Mouse (Mus musculus) forebrain, embryonic 12.5 days (tissue): Measurements from ENCODE around the gene Id1. TPM values are rescaled to one million over a fixed set of nuclear protein-coding genes. Genes with fewer than 3 reads are reported as not detected.

Experiments used
- ATAC-seq: fragments of 200-750 bp; cut with Nextera tagmentation; 2 replicates; pipeline ENCODE4 v1.8.0; 2017; ENCODE audit warnings: moderate TSS enrichment; ENCODE audit not compliant: low FRiP score
- H3K27ac ChIP-seq: fragments of 300-500 bp; sonication (generic); 2 replicates; pipeline ENCODE4 v1.5.1; 2016; ENCODE audit warnings: mild to moderate bottlenecking
- H3K27me3 ChIP-seq: fragments of 300-500 bp; sonication (generic); 2 replicates; pipeline ENCODE4 v1.6.1; 2016; ENCODE audit warnings: mild to moderate bottlenecking
- H3K36me3 ChIP-seq: fragments of 300-500 bp; sonication (generic); replicated peaks from 2 replicates; pipeline ENCODE4 v1.6.1; 2016; ENCODE audit warnings: mild to moderate bottlenecking
- H3K4me1 ChIP-seq: fragments of 300-500 bp; sonication (generic); 2 replicates; pipeline ENCODE4 v1.6.1; 2016
- H3K4me2 ChIP-seq: fragments of 300-500 bp; sonication (generic); 2 replicates; pipeline ENCODE4 v1.6.1; 2016; ENCODE audit warnings: mild to moderate bottlenecking, moderate library complexity
- H3K4me3 ChIP-seq: fragments of 300-500 bp; sonication (generic); replicated peaks from 2 replicates; pipeline ENCODE4 v1.5.1; 2016; ENCODE audit warnings: mild to moderate bottlenecking
- H3K9ac ChIP-seq: fragments of 300-500 bp; sonication (generic); 2 replicates; pipeline ENCODE4 v1.6.1; 2016; ENCODE audit warnings: mild to moderate bottlenecking
- H3K9me3 ChIP-seq: fragments of 300-500 bp; sonication (generic); 2 replicates; pipeline ENCODE4 v1.6.1; 2016
- WGBS: fragments of 180-500 bp; shearing (Covaris S2); methylation state at CpG from one replicate; pipeline ENCODE4 v1.1.7; 2016; 5-methylcytosine and 5-hydroxymethylcytosine counted together
- polyA plus RNA-seq: library from polyadenylated mRNA; unstranded; fragments of >200 nt; fragmentation: Nextera tagmentation; extraction: Ambion mirVana; gene quantifications from 2 replicates; pipeline ENCODE4 v1.2.1, GENCODE M21; 2016

Id1 gene
- 37.9 and 48.5 TPM in 2 replicates for polyA plus RNA-seq

DNA sequence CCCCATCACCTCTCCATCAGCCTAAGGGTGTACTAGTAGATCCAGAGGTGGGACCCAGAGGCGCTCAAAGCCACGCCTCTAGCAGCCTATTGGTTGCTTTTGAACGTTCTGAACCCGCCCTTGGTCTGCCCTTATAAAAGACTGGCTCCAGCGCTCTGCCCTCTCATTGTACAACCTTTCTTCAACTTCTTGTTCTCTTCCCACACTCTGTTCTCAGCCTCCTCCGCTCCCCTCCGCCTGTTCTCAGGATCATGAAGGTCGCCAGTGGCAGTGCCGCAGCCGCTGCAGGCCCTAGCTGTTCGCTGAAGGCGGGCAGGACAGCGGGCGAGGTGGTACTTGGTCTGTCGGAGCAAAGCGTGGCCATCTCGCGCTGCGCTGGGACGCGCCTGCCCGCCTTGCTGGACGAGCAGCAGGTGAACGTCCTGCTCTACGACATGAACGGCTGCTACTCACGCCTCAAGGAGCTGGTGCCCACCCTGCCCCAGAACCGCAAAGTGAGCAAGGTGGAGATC, at the start of gene Id1:
Gene Id1 (plus strand): TSS at position 162 of the 512 bp plus-strand sequence.
- H3K4me3 ChIP-seq: peak within 1 kb of the TSS; percentile 52
- H3K4me2 ChIP-seq: peak within 1 kb of the TSS; percentile 77
- H3K27ac ChIP-seq: peak within 1 kb of the TSS; percentile 85
- H3K27me3 ChIP-seq: peaks cover 27% of the 10 kb centered on the region
- whole genome bisulfite sequencing: under 1% methylated on average over 28 of the region's 28 CpGs
- peak; percentile 71 for ATAC-seq
- peak within 1 kb of the TSS; percentile 78 for H3K9ac ChIP-seq
- H3K9me3 ChIP-seq: no peaks in the 10 kb centered on the region
- peaks cover 56% of the 10 kb centered on the region for H3K4me1 ChIP-seq
- no peaks in the 10 kb centered on the region for H3K36me3 ChIP-seq

DNA sequence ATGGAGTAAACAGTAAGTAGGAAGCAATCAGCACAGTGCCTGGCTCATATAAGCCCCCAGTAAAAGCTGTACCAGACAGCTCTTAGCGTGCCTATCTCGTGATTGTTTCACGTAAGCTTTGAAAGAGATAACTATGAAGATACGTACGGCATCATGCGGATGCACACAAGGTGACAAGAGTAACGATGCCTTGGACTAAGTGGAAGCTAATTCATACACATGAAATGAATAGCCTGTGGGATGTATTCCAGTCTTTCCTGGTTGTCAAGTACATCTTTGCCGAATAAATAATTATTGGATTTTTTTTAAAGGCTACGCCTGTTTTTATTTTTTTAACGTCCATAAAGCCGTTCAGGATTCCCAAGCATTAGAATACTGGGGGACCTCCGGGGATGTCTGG, 49.7 kb upstream of the Id1 start:
- H3K27me3 ChIP-seq: no peaks in the 10 kb centered on the region
- H3K4me3 ChIP-seq: peak overlapping the region; percentile 11; the same call in 1 of the 2 replicates
- H3K27ac ChIP-seq: peak overlapping the region; percentile 20; the same call in 1 of the 2 replicates
- ATAC-seq: peak; percentile 15
- peaks cover 96% of the 10 kb centered on the region for H3K36me3 ChIP-seq
- H3K9me3 ChIP-seq: peaks cover 4% of the 10 kb centered on the region; the same call in 1 of the 2 replicates
- no peak overlapping the region for H3K9ac ChIP-seq
- H3K4me2 ChIP-seq: peak overlapping the region; percentile 38
- WGBS: 58% methylated on average over 12 of the region's 12 CpGs
- peaks cover 11% of the 10 kb centered on the region for H3K4me1 ChIP-seq

GRCm38 (mm10) chr2:152686806-152687267, 49.2 kb upstream of the Id1 start, which contains the start of gene Mcts2:
TSS of gene Mcts2 (plus strand) at chr2:152687035.
- Histone ChIP-seq H3K4me2 (peak within 1 kb of the TSS; percentile 59), H3K9me3 (peaks cover 4% of the 10 kb centered on the region; the same call in 1 of the 2 replicates), H3K4me3 (peak within 1 kb of the TSS; percentile 43), H3K4me1 (peaks cover 11% of the 10 kb centered on the region), H3K27ac (peak within 1 kb of the TSS; percentile 20; the same call in 1 of the 2 replicates), H3K27me3 (no peaks in the 10 kb centered on the region), H3K36me3 (peaks cover 92% of the 10 kb centered on the region), H3K9ac (peak within 1 kb of the TSS; percentile 41)
- 44% methylated on average over 45 of the region's 45 CpGs for WGBS
- peak; percentile 95 for ATAC-seq

DNA sequence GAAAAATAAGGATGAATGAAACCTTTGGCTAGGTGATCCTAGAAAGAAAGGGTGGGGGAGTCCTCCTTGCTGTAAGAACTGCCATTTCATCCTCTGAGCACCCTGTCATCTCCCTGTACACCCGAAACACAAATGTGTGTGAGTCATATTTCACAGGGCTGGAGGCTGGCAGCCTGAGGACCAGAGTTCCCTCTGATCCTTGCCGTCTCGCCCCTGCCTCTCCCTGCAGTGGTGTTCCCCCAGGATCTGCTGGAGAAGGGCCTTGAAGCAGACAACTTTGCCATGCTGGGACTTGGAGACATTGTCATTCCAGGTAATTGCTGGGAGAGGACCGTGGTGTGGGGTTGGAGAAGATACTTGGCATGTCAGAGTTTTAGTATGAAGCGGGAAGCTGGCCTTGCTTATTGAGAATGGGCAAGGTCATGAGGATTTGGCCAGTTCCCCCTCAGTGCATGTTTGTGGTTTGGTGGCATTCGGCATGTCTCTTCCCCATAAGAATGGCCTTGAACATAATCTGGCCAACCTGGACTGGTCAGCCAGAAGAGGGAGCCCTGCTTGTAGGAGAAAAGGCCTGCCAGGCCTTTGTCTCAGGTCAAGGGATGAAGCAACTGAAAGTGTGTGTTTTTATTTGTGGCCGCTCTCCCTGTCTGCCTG, 44.4 kb upstream of the Id1 start:
- WGBS: 73% methylated on average over 7 of the region's 7 CpGs
- H3K9ac ChIP-seq: no peak overlapping the region; the same call in 1 of the 2 replicates
- H3K4me1 ChIP-seq: peaks cover 20% of the 10 kb centered on the region
- no peak for ATAC-seq
- H3K4me2 ChIP-seq: no peak overlapping the region
- peak overlapping the region; percentile 58; the same call in 1 of the 2 replicates for H3K27ac ChIP-seq
- H3K27me3 ChIP-seq: no peaks in the 10 kb centered on the region
- peaks cover 70% of the 10 kb centered on the region for H3K36me3 ChIP-seq
- peaks cover 2% of the 10 kb centered on the region; the same call in 1 of the 2 replicates for H3K9me3 ChIP-seq
- no peak overlapping the region for H3K4me3 ChIP-seq

GRCm38 (mm10) chr2:152693233-152693632, 42.8 kb upstream of the Id1 start:
- Histone ChIP-seq H3K36me3 (peaks cover 67% of the 10 kb centered on the region), H3K27me3 (no peaks in the 10 kb centered on the region), H3K4me3 (no peak overlapping the region), H3K9me3 (no peaks in the 10 kb centered on the region), H3K4me1 (peaks cover 14% of the 10 kb centered on the region), H3K9ac (peak overlapping the region; percentile 29; the same call in 1 of the 2 replicates), H3K27ac (peak overlapping the region; percentile 38; the same call in 1 of the 2 replicates), H3K4me2 (peak overlapping the region; percentile 46)
- ATAC-seq: peak; percentile 39
- 22% methylated on average over 9 of the region's 9 CpGs for WGBS

GRCm38 (mm10) chr2:152693735-152694134, 42.3 kb upstream of the Id1 start:
- Histone ChIP-seq H3K9me3 (no peaks in the 10 kb centered on the region), H3K4me3 (no peak overlapping the region), H3K9ac (peak overlapping the region; percentile 29; the same call in 1 of the 2 replicates), H3K27me3 (no peaks in the 10 kb centered on the region), H3K27ac (peak overlapping the region; percentile 38; the same call in 1 of the 2 replicates), H3K36me3 (peaks cover 67% of the 10 kb centered on the region), H3K4me2 (peak overlapping the region; percentile 46), H3K4me1 (peaks cover 12% of the 10 kb centered on the region; the same call in 1 of the 2 replicates)
- 86% methylated on average over 13 of the region's 13 CpGs for WGBS
- no peak for ATAC-seq

DNA sequence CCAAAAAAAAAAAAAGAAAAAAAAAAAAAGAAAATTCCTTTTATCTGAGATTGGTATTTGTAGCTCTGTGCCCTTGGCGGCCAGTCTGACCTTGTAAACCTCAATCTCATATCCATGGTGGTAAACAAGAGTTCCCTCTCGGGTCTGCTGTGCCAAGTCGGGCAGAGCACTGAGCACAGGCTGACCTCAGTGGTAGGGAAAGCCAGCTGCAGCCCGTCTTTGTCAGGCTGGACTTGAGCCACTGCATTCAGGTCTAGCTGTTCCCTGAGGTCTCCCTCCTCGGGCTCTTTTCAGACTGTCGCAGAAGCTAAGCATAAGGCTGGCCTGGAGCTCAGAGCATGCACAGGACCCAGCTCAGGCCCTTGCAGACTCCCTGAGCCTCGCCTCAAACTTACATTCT, 41.3 kb upstream of the Id1 start:
- 84% methylated on average over 7 of the region's 7 CpGs for WGBS
- Histone ChIP-seq H3K9me3 (no peaks in the 10 kb centered on the region), H3K4me3 (no peak overlapping the region), H3K27me3 (no peaks in the 10 kb centered on the region), H3K4me2 (no peak overlapping the region), H3K27ac (no peak overlapping the region; the same call in 1 of the 2 replicates), H3K9ac (no peak overlapping the region), H3K36me3 (peaks cover 67% of the 10 kb centered on the region), H3K4me1 (peaks cover 12% of the 10 kb centered on the region; the same call in 1 of the 2 replicates)
- ATAC-seq: no peak

DNA sequence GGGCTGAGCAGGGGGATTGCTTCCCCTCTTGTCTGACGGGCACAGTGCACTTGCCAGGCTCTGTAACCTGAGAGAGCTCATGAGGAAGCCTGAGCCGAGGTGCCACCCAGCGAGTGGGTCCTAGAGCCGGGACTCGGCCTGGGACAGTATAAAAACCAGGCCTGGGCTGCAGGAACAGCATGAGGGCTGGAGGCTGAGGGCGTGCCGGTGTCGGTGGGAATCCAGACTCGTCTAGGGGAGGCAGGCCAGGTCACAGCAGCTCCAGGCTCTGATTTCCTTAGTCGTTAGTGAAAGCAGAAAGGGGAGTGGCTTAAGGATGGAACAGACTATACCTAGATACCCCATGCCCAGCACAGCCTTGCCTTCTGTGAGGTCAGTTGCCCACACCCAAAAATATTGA, 40.0 kb upstream of the Id1 start:
- Histone ChIP-seq H3K36me3 (peaks cover 68% of the 10 kb centered on the region), H3K27me3 (no peaks in the 10 kb centered on the region), H3K27ac (peak overlapping the region; percentile 70; the same call in 1 of the 2 replicates), H3K4me1 (peaks cover 12% of the 10 kb centered on the region; the same call in 1 of the 2 replicates), H3K9me3 (no peaks in the 10 kb centered on the region; the same call in 1 of the 2 replicates), H3K4me3 (no peak overlapping the region), H3K4me2 (no peak overlapping the region), H3K9ac (peak overlapping the region; percentile 45; the same call in 1 of the 2 replicates)
- ATAC-seq: 0 out of 2 replicates have a peak, but pooled peaks have one; percentile 20
- WGBS: 77% methylated on average over 10 of the region's 10 CpGs

- Histone ChIP-seq H3K9me3 (no peaks in the 10 kb centered on the region; the same call in 1 of the 2 replicates), H3K27ac (peak overlapping the region; percentile 70), H3K4me1 (peaks cover 12% of the 10 kb centered on the region; the same call in 1 of the 2 replicates), H3K4me2 (no peak overlapping the region), H3K9ac (peak overlapping the region; percentile 45; the same call in 1 of the 2 replicates), H3K4me3 (no peak overlapping the region), H3K36me3 (peaks cover 74% of the 10 kb centered on the region), H3K27me3 (no peaks in the 10 kb centered on the region)
- 42% methylated on average over 20 of the region's 20 CpGs for WGBS
- peak; percentile 84 for ATAC-seq
These were observed 39.4 kb upstream of the Id1 start for GRCm38 (mm10) chr2:152696476-152697164.

DNA sequence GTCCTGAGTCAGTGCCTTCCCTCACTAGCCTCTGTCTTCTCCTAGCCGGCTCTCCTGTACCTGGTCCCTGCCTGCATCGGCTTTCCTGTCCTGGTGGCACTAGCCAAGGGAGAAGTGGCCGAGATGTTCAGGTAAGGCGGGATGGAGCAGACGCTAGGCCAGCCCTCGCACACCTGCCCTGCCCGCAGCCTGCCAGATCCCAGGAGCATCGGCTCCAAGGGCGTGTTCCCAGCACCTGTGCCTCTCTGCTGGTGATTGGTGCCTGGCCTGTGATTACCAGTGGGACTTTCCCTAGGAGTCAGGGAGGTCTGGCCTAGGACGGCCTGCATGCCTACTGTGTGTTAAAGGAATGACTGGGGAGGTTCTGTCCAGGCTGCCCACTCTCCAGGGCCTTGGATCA, 35.9 kb upstream of the Id1 start:
- Histone ChIP-seq H3K4me1 (peaks cover 4% of the 10 kb centered on the region; the same call in 1 of the 2 replicates), H3K4me2 (no peak overlapping the region), H3K9ac (no peak overlapping the region), H3K27me3 (no peaks in the 10 kb centered on the region), H3K27ac (no peak overlapping the region), H3K4me3 (no peak overlapping the region), H3K9me3 (no peaks in the 10 kb centered on the region; the same call in 1 of the 2 replicates), H3K36me3 (peaks cover 96% of the 10 kb centered on the region)
- 96% methylated on average over 10 of the region's 10 CpGs for WGBS
- no peak for ATAC-seq

DNA sequence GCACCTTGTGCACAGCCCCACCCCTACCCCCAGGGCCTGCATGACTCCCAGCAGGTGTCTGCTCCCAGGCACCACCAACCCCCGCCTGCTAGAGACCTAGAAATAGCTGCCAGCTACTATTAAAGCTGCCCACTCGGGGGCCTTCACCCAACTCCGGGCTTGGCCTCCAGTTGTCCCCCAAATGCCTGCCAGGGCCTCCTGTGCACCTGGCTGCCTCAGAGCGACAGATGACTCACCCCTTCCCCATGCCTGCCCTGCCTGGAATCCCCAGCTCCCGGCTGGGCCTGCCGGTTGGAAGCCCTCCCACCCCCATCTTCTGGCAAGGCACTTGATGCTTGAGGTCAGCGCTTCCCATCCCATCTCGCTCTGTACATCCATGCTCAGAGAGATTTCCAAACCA, 35.3 kb upstream of the Id1 start:
- H3K4me3 ChIP-seq: no peak overlapping the region
- 92% methylated on average over 8 of the region's 8 CpGs for WGBS
- no peak overlapping the region for H3K27ac ChIP-seq
- H3K36me3 ChIP-seq: peaks cover 96% of the 10 kb centered on the region
- no peaks in the 10 kb centered on the region; the same call in 1 of the 2 replicates for H3K9me3 ChIP-seq
- no peaks in the 10 kb centered on the region for H3K27me3 ChIP-seq
- no peak overlapping the region for H3K9ac ChIP-seq
- H3K4me2 ChIP-seq: no peak overlapping the region
- H3K4me1 ChIP-seq: peaks cover 10% of the 10 kb centered on the region
- ATAC-seq: no peak
